ENCODE assay signal across 18 mouse cellular contexts in genomic region chr4:137520346-137520745, GRCm38 (mm10). TPM values are rescaled to one million over a fixed set of nuclear protein-coding genes. Genes with fewer than 3 reads are reported as not detected.
"Had no signal": no experiment of that assay in that cellular context is flagged by ENCODE, and none has a peak within 500 bp of the region (broad histone marks: within the 10 kb centered on the region; RNA-seq: fewer than 3 reads in every experiment).

No protein-coding gene starts in this region.

- H3K27ac ChIP-seq: kidney, postnatal 0 days; limb, embryonic 15.5 days; liver, embryonic 12.5 days; midbrain, embryonic 10.5 days; neural tube, embryonic 12.5 days had no signal

- H3K4me3 ChIP-seq: limb, embryonic 15.5 days; liver, embryonic 12.5 days; midbrain, embryonic 10.5 days; neural tube, embryonic 12.5 days had no signal

- H3K4me2 ChIP-seq: limb, embryonic 15.5 days; liver, embryonic 12.5 days; lung, embryonic 14.5 days; neural tube, embryonic 12.5 days had no signal

- H3K4me1 ChIP-seq: limb, embryonic 15.5 days; liver, embryonic 12.5 days; midbrain, embryonic 10.5 days; neural tube, embryonic 12.5 days had no signal

- H3K27me3 ChIP-seq: limb, embryonic 15.5 days; liver, embryonic 12.5 days; neural tube, embryonic 12.5 days had no signal

- ATAC-seq: liver, embryonic 12.5 days had no signal

- DNase-seq: kidney, postnatal 36 days; layer of hippocampus, adult 9-11 months; layer of hippocampus, postnatal 36 days; lung, embryonic 14.5 days; lung, postnatal 10 days; lung, postnatal 4 days; midbrain, embryonic 14.5 days; right cerebral cortex, postnatal 14 days; thymus, adult 18-20 months; thymus, postnatal 14 days had no signal

- H3K9ac ChIP-seq: limb, embryonic 15.5 days; liver, embryonic 12.5 days; lung, embryonic 14.5 days; neural tube, embryonic 12.5 days had no signal

- H3K9me3 ChIP-seq: limb, embryonic 15.5 days; liver, embryonic 12.5 days; midbrain, embryonic 10.5 days; neural tube, embryonic 12.5 days had no signal

RNA-seq across cellular contexts. Expression of gene Ldlrad2, which starts 54.0 kb away (rescaled TPM):
- polyA plus RNA-seq: kidney, postnatal 0 days; limb, embryonic 11.5 days; liver, embryonic 12.5 days; liver, embryonic 16.5 days; lung, embryonic 14.5 days; midbrain, embryonic 10.5 days; midbrain, embryonic 14.5 days; neural tube, embryonic 12.5 days; stomach, embryonic 14.5 days had no signal
